Mouse (Mus musculus) right cerebral cortex, adult 2 months (tissue): ENCODE measurements at regions not wholly inside any gene's neighbourhood (a gene's known extent, or its start where the extent isn't known, plus 50 kb on each side); places are given as distances from the start of the nearest gene placed in this dataset.

Source experiments
- DNase-seq, 2 experiments: peaks; one replicate each; pipeline ENCODE4 v3.0.0; 2021 to 2022; ENCODE audit warnings: low spot score in 2 of 2

GRCm38 (mm10) chr4:55134339-55134738 lies 189.5 kb downstream of the Zfp462 start:
- no peak for DNase-seq

- DNase-seq, result no peak
Measured at GRCm38 (mm10) chr4:55134791-55135190, 189.9 kb downstream of the Zfp462 start.

- no peak for DNase-seq
Measured at GRCm38 (mm10) chr4:55136283-55136682, 191.4 kb downstream of the Zfp462 start.

DNA sequence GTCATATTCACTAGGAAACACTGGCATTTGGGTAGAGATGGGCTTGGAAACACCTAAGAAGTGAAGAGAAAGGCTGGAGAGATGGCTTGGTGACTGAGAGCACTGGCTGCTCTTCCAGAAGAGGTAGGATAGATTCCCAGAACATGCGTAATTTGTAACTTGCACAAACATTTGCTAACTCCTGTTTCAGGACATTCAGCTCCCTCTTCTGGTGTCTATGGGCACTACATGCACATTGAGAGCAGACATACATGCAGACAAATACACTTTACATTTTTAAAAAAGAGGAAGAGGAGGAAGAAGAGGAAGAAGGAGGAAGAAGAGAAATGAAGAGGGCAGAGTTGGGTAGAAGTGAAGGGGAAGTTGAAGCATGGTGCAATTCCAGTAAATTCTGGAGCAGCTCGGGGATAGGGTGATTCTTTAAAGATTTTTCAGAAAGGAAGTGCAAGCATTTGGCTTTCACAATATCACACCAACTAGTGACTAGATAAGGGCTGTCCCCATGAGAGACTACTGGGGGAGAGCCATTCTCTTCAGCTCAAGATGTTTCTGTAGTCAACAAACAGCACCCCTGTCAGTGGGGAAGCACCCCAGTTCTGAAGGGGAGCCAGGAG lies 193.0 kb downstream of the Zfp462 start:
- DNase-seq, result no peak

GRCm38 (mm10) chr4:55141317-55141716 lies 196.5 kb downstream of the Zfp462 start:
- no peak for DNase-seq

DNA sequence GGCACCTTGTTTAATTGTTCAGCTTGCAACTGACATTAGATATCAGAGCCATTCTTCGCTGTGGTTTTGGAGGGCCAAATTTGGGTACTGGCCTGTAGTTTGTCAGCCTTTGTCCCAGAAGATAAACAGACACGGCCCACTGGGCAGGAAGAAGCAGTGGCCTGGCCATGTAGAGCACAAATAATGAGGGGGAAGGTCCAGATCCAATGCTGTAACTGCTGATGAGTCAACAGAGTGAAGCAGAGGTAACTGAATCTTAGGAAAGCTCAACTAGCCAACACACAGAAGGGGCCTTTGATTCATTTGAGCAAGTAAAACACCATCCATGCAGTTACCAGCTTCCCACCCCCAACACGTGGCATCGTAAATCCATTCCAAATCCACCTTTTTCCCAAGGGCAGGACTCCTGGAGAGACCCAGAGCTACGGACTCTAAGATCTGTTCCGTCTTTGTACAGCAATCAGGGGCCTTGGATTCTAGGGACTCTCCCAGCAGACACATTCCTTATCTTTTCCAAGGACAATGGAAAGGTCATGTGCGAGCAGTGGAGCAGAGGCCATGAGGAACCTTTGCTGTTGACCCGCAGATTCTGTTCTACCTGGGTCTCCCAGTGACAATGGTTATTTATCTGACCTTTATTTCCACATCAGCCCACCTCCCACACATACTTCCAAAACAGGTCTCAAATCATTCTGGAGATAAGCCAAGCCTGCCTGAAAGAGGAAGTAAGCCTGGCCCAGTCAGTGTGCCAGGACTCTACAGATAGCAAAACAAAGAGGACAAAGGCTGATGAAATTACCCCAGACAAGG lies 197.3 kb downstream of the Zfp462 start:
- no peak for DNase-seq

DNA sequence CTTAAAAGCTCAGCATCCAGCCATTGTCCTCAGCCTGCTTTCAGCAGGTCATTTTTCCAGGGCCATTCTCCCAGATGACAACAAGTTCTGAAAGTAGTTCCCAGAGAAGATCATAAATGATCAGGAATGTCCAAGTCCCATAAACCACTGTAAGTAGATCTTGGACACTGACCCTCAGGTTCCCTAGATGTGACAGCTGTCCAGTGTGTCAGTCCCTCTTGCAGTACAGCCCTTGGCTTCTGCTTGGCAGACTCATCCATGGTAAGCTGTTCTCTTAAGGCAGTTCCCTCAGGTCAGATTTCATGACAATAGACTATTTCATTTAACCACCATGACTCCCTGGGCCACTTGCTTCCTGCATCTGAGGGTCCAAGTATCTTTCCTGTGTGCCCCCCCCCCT lies 198.6 kb downstream of the Zfp462 start:
- no peak for DNase-seq

DNA sequence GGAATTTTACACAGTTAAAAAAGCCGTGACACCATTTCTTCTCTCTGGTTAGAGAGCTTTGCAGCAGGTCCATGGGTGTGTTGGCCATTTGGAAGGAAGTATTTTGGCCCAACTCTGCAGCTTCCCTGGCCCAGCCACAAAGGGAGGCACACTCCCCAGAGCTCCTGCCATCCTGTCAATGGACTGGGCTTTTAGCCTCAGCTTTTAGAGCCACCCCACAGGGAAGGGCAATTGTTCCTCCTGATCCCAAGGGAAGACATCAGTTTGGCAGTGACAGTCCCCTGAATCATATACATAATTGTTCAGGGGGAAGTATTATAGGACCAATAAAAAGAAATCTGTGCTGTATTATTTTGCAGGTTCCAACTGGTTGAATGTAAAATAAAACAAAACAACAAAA lies 200.1 kb downstream of the Zfp462 start:
- no peak for DNase-seq

GRCm38 (mm10) chr4:55145968-55146367 lies 201.1 kb downstream of the Zfp462 start:
- DNase-seq, result peak; percentile 33 to 34

GRCm38 (mm10) chr4:55148380-55148779 lies 201.5 kb upstream of the Rad23b start:
- no peak for DNase-seq

DNA sequence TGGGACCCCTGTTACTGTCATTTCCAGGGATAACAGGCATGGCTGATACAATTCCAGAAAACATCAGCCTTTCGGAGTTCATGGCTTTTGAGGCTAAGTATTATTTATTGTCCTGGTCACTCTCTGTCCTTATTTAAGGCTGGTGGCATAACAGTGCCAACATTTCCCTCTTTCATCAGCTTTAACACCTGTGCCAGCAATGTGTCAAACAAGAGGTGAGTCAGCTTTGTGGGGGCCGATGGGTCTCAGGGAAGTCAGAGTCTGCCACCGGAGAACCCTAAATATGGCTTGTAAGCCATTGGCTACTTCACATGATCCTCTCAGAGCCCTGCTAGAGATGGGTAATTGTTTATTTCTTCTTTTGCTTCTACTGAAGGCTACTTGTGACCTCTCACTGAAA lies 195.3 kb upstream of the Rad23b start:
- no peak for DNase-seq

- DNase-seq, result no peak
Measured at GRCm38 (mm10) chr4:55158166-55158739, 191.6 kb upstream of the Rad23b start.

GRCm38 (mm10) chr4:55166266-55166665 lies 183.6 kb upstream of the Rad23b start:
- no peak for DNase-seq

- no peak for DNase-seq
Measured at GRCm38 (mm10) chr4:55169063-55169462, 180.8 kb upstream of the Rad23b start.

DNA sequence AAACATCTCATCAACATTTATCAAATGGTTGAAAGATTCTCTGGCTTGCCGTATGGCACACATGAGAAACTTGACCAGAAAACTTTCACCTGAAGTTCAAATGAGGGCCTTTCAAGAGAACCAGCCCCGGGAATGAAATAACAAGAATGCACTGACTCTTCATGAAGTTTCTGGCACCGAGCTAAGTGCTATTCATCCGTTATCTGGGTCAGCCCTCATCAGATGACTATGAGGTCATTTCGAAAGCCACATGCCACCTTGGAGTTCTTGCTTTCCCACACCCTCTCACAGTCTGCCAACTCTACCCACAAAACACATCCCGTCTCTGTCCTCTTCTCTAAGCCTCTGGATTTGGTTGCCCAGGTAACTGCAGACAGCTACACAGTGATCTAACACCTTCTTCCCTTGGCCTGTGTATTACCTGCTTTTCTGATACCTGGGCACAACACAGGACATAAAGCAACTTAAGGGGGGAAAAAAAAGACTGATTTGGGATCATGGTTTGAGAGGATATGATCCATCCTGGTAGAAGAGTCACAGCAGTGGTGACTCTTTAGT lies 177.4 kb upstream of the Rad23b start:
- DNase-seq, result no peak

DNA sequence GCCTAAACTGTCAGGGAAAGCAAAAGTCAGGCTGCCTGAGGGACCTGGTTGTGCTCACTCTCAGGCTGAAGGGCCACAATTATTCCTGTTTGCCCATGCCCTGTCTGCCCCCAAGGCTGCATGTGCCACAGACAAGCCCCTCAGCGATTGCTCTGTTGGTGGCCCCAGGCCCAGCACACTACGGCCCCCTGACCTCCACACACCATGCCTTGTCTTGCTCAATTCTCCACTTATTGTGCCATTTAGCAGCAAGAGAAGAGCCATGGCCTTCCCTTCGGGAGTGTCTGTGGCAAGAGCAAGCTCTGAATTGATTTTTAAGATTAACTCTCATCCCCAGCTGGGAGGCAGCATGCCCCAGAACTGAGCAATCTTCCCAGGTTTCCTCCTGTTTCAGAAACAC lies 173.8 kb upstream of the Rad23b start:
- no peak for DNase-seq

GRCm38 (mm10) chr4:55179456-55179855 lies 170.4 kb upstream of the Rad23b start:
- no peak for DNase-seq

DNA sequence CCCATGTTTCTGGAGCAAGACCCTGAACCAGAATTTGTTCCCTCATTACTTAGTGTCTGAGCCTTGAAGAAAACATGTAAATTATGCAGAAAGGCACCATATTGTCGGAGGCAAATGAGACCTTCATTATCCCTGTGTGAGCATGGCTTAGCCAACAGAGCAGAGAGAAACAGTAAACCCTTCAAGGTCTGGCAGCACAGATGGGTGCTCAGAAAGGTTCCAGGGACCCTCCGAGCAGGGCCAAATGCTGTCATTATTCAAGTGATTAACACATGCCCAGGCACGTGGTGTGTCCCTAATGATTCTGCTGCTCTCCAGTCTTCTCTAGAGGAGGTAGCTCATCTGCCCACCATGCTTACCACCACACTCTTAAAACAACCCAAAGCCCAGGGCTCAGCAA lies 166.3 kb upstream of the Rad23b start:
- no peak for DNase-seq

DNA sequence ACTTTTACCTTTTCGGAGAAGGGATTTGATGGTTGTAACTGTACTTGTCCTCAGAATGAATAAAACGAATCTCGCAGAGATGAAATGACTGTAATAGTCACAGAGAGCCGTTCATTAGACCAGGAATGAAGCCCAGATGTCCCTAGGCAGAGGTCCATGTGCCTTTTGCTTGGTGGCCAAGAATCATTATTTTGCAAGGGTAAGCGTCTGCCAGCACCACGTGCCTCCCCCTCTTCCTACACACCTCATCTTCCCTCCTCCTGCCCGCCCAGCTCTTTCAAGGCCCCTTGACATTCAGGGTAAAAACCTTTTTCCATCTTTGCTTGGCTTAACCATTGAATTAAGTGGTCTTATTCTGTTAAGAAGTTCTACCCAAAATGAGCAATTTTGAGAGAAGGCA lies 161.1 kb upstream of the Rad23b start:
- DNase-seq, result no peak

GRCm38 (mm10) chr4:55190586-55190985 lies 159.3 kb upstream of the Rad23b start:
- DNase-seq, result peak; percentile 19 to 30

GRCm38 (mm10) chr4:55194061-55194460 lies 155.8 kb upstream of the Rad23b start:
- DNase-seq, result no peak

GRCm38 (mm10) chr4:55194552-55194951 lies 155.3 kb upstream of the Rad23b start:
- no peak for DNase-seq
